Mouse (Mus musculus) hindbrain, postnatal 0 days (tissue): ENCODE measurements around the gene Tmem131l. TPM values are rescaled to one million over a fixed set of nuclear protein-coding genes. Genes with fewer than 3 reads are reported as not detected.
"Not testable (repeated sequence)": the region's sequence is repeated elsewhere in the genome, so short reads cannot be mapped to it uniquely, and the experiment has no call there.

Experiments
- ATAC-seq: fragments of 200-750 bp; cut with Nextera tagmentation; 2 replicates; pipeline ENCODE4 v1.8.0; 2017; ENCODE audit warnings: mild to moderate bottlenecking, moderate TSS enrichment, moderate library complexity
- DNase-seq: peaks from one replicate; pipeline ENCODE4 v3.0.0-alpha.2; 2015; ENCODE audit warnings: low spot score
- H3K27ac ChIP-seq: fragments of 300-500 bp; sonication (generic); 2 replicates; pipeline ENCODE4 v1.5.1; 2014; ENCODE audit warnings: mild to moderate bottlenecking
- H3K27me3 ChIP-seq: fragments of 300-500 bp; sonication (generic); 2 replicates; pipeline ENCODE4 v1.6.1; 2014; ENCODE audit warnings: low read length, mixed read lengths; ENCODE audit not compliant: insufficient read depth
- H3K36me3 ChIP-seq: fragments of 300-500 bp; sonication (generic); 2 replicates; pipeline ENCODE4 v1.6.1; 2014; ENCODE audit warnings: low read length, mixed read lengths; ENCODE audit not compliant: insufficient read depth
- H3K4me1 ChIP-seq: fragments of 300-500 bp; sonication (generic); 2 replicates; pipeline ENCODE4 v1.6.1; 2014; ENCODE audit warnings: antibody characterized with exemption, low read length, mixed read lengths; ENCODE audit not compliant: insufficient read depth
- H3K4me2 ChIP-seq: fragments of 300-500 bp; sonication (generic); 2 replicates; pipeline ENCODE4 v1.6.1; 2014; ENCODE audit warnings: low read depth, mild to moderate bottlenecking, low read length, moderate library complexity, mixed read lengths
- H3K4me3 ChIP-seq: fragments of 300-500 bp; sonication (generic); 2 replicates; pipeline ENCODE4 v1.5.1; 2014; ENCODE audit warnings: low read length
- H3K9ac ChIP-seq: fragments of 300-500 bp; sonication (generic); replicated peaks from 2 replicates; pipeline ENCODE4 v1.6.1; 2014; ENCODE audit warnings: mild to moderate bottlenecking, low read length, moderate library complexity, mixed read lengths
- H3K9me3 ChIP-seq: fragments of 300-500 bp; sonication (generic); 2 replicates; pipeline ENCODE4 v1.6.1; 2016; ENCODE audit warnings: low read length, mixed read lengths
- CTCF ChIP-seq: IDR thresholded peaks from 2 replicates; pipeline ENCODE4 v1.5.1; 2016; ENCODE audit warnings: antibody characterized with exemption, control low read depth, low read depth
- WGBS: fragments of 180-500 bp; shearing (Covaris S2); extraction: QIAGEN DNeasy Blood & Tissue Kit; methylation state at CpG from one replicate; pipeline ENCODE4 v1.1.7; 2014; 5-methylcytosine and 5-hydroxymethylcytosine counted together
- polyA plus RNA-seq: library from polyadenylated mRNA; unstranded; fragments of >200 nt; fragmentation: Nextera tagmentation; extraction: Ambion mirVana; gene quantifications from 2 replicates; pipeline ENCODE4 v1.2.1, GENCODE M21; 2015
- total RNA-seq: library from RNA; depleted of rRNA; stranded (reverse); fragments of >200 nt; gene quantifications from 2 replicates; pipeline ENCODE4 v1.2.3, GENCODE M21; 2014

Gene Tmem131l
- total and polyA plus RNA-seq, 2 experiments from 2014 or later, result 18.6 to 33.2 TPM

- not testable (repeated sequence) for H3K27ac ChIP-seq, H3K36me3 ChIP-seq, H3K4me1 ChIP-seq, H3K9me3 ChIP-seq, H3K9ac ChIP-seq, ATAC-seq, H3K27me3 ChIP-seq, H3K4me2 ChIP-seq, H3K4me3 ChIP-seq, DNase-seq
- 91% methylated on average over 7 of the region's 7 CpGs for whole genome bisulfite sequencing
Measured at GRCm38 (mm10) chr3:83871559-83871958, 168.4 kb downstream of the Tmem131l start.

- no peak for DNase-seq
- Histone ChIP-seq H3K9ac (no peak overlapping the region), H3K27me3 (no peaks in the 10 kb centered on the region), H3K4me3 (no peak overlapping the region), H3K36me3 (no peaks in the 10 kb centered on the region), H3K27ac (no peak overlapping the region), H3K9me3 (no peaks in the 10 kb centered on the region), H3K4me1 (no peaks in the 10 kb centered on the region), H3K4me2 (no peak overlapping the region)
- no peak for ATAC-seq
- WGBS, result 77% methylated on average over 2 of the region's 2 CpGs
- no peak for TF ChIP-seq CTCF
Measured at GRCm38 (mm10) chr3:83869776-83870175, 170.2 kb downstream of the Tmem131l start.

DNA sequence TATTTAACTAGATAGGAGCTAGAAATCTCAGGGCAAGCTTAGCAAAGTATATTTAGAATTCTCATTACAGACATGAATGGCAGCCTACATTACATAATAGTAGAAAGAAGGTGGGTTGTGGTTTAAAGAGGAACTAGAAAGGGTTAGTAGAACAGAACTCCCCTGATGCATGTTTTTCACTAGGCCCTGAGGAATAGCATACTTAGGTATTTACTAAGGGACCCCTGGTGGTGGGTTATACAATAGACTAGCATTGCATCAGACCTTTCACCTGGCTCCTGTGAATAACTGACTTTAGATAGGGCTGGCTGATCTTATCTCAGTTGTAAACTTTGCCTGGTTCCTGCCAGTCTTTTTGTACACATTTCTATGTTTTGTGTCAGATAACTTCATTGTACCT is 172.9 kb downstream of the Tmem131l start:
- not testable (repeated sequence) for ATAC-seq, DNase-seq, H3K9me3 ChIP-seq, H3K9ac ChIP-seq, H3K4me1 ChIP-seq, H3K4me2 ChIP-seq, H3K27ac ChIP-seq, H3K4me3 ChIP-seq, H3K36me3 ChIP-seq, H3K27me3 ChIP-seq

GRCm38 (mm10) chr3:83865216-83865615 is 174.8 kb downstream of the Tmem131l start:
- DNase-seq (no peak), ATAC-seq (no peak)
- H3K4me3 ChIP-seq, result no peak overlapping the region
- no peak overlapping the region for H3K27ac ChIP-seq
- 94% methylated on average over 2 of the region's 2 CpGs for WGBS
- H3K4me1 ChIP-seq, result no peaks in the 10 kb centered on the region
- H3K36me3 ChIP-seq, result no peaks in the 10 kb centered on the region
- TF ChIP-seq CTCF, result no peak
- H3K27me3 ChIP-seq, result no peaks in the 10 kb centered on the region
- no peaks in the 10 kb centered on the region for H3K9me3 ChIP-seq
- H3K4me2 ChIP-seq, result no peak overlapping the region
- H3K9ac ChIP-seq, result no peak overlapping the region

DNA sequence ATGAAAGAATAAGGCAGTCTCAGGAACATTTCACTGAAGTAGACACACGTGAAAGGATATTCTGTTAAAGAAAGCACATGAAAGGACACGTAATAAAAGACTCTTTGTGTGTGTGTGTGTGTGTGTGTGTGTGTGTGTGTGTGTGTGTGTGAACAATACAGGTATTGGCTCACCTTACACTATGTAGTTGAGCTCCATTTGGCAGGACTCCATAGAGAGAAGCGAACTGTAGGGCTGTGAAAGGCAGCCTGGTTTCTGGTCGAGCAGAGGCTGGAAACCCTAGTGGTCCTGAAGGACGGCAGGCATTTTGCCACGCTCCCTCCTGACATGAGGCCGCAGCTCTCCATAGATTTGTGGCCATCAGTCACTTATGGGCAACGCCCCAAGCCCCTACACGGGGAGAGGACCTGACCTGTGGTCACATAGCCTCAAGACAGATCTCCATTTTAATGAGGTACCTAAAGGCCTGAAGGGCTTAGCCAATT is 175.9 kb downstream of the Tmem131l start:
- no peak overlapping the region for H3K4me2 ChIP-seq
- H3K36me3 ChIP-seq, result no peaks in the 10 kb centered on the region
- H3K27ac ChIP-seq, result no peak overlapping the region
- no peak overlapping the region for H3K4me3 ChIP-seq
- WGBS, result 76% methylated on average over 9 of the region's 9 CpGs
- no peaks in the 10 kb centered on the region for H3K27me3 ChIP-seq
- H3K9ac ChIP-seq, result no peak overlapping the region
- H3K9me3 ChIP-seq, result no peaks in the 10 kb centered on the region
- ATAC-seq (no peak), DNase-seq (no peak)
- H3K4me1 ChIP-seq, result no peaks in the 10 kb centered on the region
- TF ChIP-seq CTCF, result no peak

DNA sequence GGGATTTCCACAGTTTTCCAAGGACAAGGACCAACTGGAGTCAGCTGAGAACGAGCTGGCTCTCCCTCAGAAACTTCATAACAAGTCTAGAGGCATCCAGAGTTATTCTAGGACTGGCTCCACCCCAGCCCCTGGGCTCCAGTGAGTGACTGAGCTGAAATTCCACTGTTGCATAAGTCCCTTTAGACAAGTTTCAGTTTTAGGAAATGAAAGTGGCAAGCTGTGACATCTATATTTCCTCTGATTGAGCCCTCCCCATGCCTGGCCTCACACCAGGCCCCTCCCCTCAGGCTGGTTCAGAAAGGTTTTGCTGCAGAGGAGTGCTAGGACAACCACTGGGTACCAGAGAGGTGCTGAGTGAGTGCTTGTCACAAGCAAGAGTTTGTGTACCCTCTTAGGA is 177.0 kb downstream of the Tmem131l start:
- Histone ChIP-seq H3K4me3 (no peak overlapping the region), H3K9ac (no peak overlapping the region), H3K4me2 (no peak overlapping the region), H3K27ac (no peak overlapping the region), H3K9me3 (no peaks in the 10 kb centered on the region), H3K27me3 (no peaks in the 10 kb centered on the region), H3K4me1 (no peaks in the 10 kb centered on the region), H3K36me3 (no peaks in the 10 kb centered on the region)
- DNase-seq, result no peak
- 0 out of 2 replicates have a peak, but pooled peaks have one; percentile 43 for ATAC-seq
- TF ChIP-seq CTCF, result no peak
- WGBS, result 61% methylated on average over 1 of the region's 1 CpGs

DNA sequence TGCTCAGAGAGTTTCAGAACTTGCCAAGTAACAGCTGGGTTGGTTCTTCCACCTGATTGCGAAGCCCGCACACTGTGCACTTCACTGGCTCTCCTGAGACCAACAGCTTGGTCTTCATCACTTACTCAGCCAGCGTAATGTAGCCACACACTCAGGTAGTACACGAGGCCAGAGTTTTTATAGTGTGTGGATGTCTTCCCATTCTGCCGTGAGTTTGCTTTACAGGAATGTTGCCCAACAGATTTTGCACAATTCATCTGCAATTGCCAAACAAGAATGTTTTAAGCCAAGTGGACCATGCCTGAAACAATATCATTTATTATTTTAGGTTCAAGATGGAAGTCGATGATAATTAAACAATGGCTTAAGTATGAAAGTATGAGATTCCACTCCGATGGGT is 180.4 kb downstream of the Tmem131l start:
- no peaks in the 10 kb centered on the region for H3K36me3 ChIP-seq
- DNase-seq (no peak), ATAC-seq (no peak)
- H3K9ac ChIP-seq, result no peak overlapping the region
- no peak overlapping the region for H3K4me3 ChIP-seq
- no peak overlapping the region for H3K4me2 ChIP-seq
- no peak overlapping the region for H3K27ac ChIP-seq
- H3K9me3 ChIP-seq, result no peaks in the 10 kb centered on the region
- H3K27me3 ChIP-seq, result no peaks in the 10 kb centered on the region
- no peak for TF ChIP-seq CTCF
- 82% methylated on average over 7 of the region's 7 CpGs for WGBS
- no peaks in the 10 kb centered on the region for H3K4me1 ChIP-seq

DNA sequence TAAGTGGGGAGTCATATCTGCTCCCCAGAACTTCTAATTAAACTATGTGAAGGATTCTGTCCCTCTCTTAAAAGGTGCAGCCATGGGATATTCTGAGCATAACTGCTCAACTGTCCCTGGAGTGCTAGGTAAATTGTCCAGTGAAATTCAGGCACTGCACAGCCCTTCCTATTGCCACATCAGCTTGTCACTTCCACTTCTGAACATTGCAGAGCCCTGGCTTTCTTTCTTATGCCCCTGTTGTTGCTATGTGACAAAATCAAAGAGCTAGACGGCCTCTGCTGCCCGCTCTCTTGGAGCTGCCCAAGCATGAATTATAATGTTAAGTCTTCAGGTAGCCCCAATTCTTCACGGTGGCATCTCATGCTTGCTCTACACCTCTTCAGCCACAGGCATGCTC is 180.9 kb downstream of the Tmem131l start:
- TF ChIP-seq CTCF, result no peak
- Histone ChIP-seq H3K36me3 (no peaks in the 10 kb centered on the region), H3K4me3 (no peak overlapping the region), H3K27me3 (no peaks in the 10 kb centered on the region), H3K4me2 (no peak overlapping the region), H3K9ac (no peak overlapping the region), H3K27ac (no peak overlapping the region), H3K4me1 (no peaks in the 10 kb centered on the region), H3K9me3 (no peaks in the 10 kb centered on the region)
- ATAC-seq, result no peak
- DNase-seq, result no peak
- 58% methylated on average over 3 of the region's 3 CpGs for WGBS
